Mouse (Mus musculus) megakaryocyte, embryonic 14.5 days (primary cell): ENCODE measurements around the gene Slc8a3. TPM values are rescaled to one million over a fixed set of nuclear protein-coding genes. Genes with fewer than 3 reads are reported as not detected.

Source experiments
- H3K27me3 ChIP-seq: replicated peaks from 2 replicates; pipeline ENCODE3; 2012; ENCODE audit warnings: inconsistent platforms
- H3K36me3 ChIP-seq: replicated peaks from 2 replicates; pipeline ENCODE3; 2012; ENCODE audit warnings: low read length, inconsistent platforms, mixed read lengths
- H3K4me1 ChIP-seq: 2 replicates; pipeline ENCODE4 v1.6.1; 2012; ENCODE audit warnings: inconsistent platforms
- H3K4me3 ChIP-seq: replicated peaks from 2 replicates; pipeline ENCODE3; 2012; ENCODE audit warnings: moderate library complexity, mild to moderate bottlenecking, inconsistent platforms
- H3K9me3 ChIP-seq: 2 replicates; pipeline ENCODE4 v1.6.1; 2012; ENCODE audit warnings: inconsistent platforms
- FLI1 ChIP-seq: IDR thresholded peaks from 2 replicates; pipeline ENCODE4 v1.6.1; 2012; ENCODE audit warnings: low read length, inconsistent platforms, mixed read lengths
- GATA1 ChIP-seq: IDR thresholded peaks from 3 replicates; pipeline ENCODE4 v1.6.1; 2012; ENCODE audit warnings: mixed read lengths, low read length, inconsistent platforms, borderline replicate concordance
- polyA plus RNA-seq: library from polyadenylated mRNA; stranded (reverse); fragments of >175 nt; gene quantifications from 2 replicates; pipeline ENCODE4 v1.2.3, GENCODE M21; 2012; ENCODE audit warnings: low replicate concordance; ENCODE audit not compliant: insufficient read depth

Gene Slc8a3
- polyA plus RNA-seq, 1 experiment = not detected

DNA sequence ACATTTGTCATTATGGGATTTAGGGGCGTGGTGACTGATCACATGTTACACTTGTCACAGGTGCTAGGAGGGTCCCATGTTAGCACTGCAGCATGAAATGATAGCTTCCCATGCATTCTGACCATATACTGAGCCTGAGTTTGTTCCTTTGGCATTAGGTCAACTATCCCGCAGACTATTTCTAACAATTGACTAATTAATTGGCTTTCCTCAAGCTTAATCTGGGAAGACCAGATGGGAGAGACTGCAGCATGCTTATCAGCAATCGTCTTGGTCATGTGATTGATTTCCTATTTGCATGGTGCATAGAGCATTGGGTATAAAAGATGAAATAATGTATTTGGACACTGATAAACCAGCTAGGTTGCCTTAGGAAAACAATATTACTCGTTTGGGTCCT lies 91.9 kb downstream of the Slc8a3 start:
- TF ChIP-seq GATA1 = no peak
- no peak for TF ChIP-seq FLI1
- Histone ChIP-seq H3K27me3 (no peaks in the 10 kb centered on the region), H3K36me3 (no peaks in the 10 kb centered on the region), H3K4me1 (no peaks in the 10 kb centered on the region), H3K4me3 (no peak overlapping the region), H3K9me3 (peaks cover 3% of the 10 kb centered on the region)

DNA sequence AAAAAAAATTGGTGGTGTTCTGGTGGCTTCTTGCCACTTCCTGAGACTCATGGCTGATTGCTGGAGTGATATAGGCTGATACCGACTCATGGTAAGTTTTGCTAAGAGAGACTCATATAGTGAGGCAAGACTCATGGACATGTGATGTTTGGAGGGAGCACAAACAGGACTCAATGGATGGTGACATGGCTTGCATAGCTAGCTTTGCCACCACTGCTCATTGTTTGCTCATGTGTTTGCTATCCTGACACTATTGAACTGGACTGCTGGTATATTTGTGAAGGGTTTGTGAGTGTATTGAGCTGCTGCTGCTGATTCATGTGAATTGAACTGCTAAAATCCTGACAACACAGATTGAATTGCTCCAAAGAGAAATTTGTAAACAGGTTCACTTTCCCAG lies 95.8 kb downstream of the Slc8a3 start:
- Histone ChIP-seq H3K4me1 (no peaks in the 10 kb centered on the region), H3K9me3 (peaks cover 10% of the 10 kb centered on the region), H3K27me3 (no peaks in the 10 kb centered on the region), H3K4me3 (no peak overlapping the region), H3K36me3 (no peaks in the 10 kb centered on the region)
- TF ChIP-seq GATA1 (no peak), FLI1 (no peak)

GRCm38 (mm10) chr12:81235456-81236330 lies 97.3 kb downstream of the Slc8a3 start:
- Histone ChIP-seq H3K9me3 (peaks cover 10% of the 10 kb centered on the region), H3K4me1 (no peaks in the 10 kb centered on the region), H3K27me3 (no peaks in the 10 kb centered on the region), H3K36me3 (no peaks in the 10 kb centered on the region), H3K4me3 (no peak overlapping the region)
- TF ChIP-seq GATA1 = no peak
- no peak for TF ChIP-seq FLI1

- H3K4me1 ChIP-seq = no peaks in the 10 kb centered on the region
- TF ChIP-seq FLI1 (no peak), GATA1 (no peak)
- no peaks in the 10 kb centered on the region for H3K27me3 ChIP-seq
- no peaks in the 10 kb centered on the region for H3K36me3 ChIP-seq
- H3K4me3 ChIP-seq = no peak overlapping the region
- peaks cover 10% of the 10 kb centered on the region for H3K9me3 ChIP-seq
Observed at GRCm38 (mm10) chr12:81233746-81234380, 99.1 kb downstream of the Slc8a3 start.

GRCm38 (mm10) chr12:81227767-81228460 lies 105.1 kb downstream of the Slc8a3 start:
- no peaks in the 10 kb centered on the region for H3K4me1 ChIP-seq
- TF ChIP-seq FLI1 = no peak
- TF ChIP-seq GATA1 = no peak
- H3K9me3 ChIP-seq = no peaks in the 10 kb centered on the region
- H3K4me3 ChIP-seq = no peak overlapping the region
- H3K36me3 ChIP-seq = no peaks in the 10 kb centered on the region
- peaks cover 2% of the 10 kb centered on the region for H3K27me3 ChIP-seq

- Histone ChIP-seq H3K9me3 (no peaks in the 10 kb centered on the region), H3K27me3 (peaks cover 2% of the 10 kb centered on the region), H3K36me3 (no peaks in the 10 kb centered on the region), H3K4me3 (no peak overlapping the region), H3K4me1 (no peaks in the 10 kb centered on the region)
- TF ChIP-seq GATA1 = no peak
Observed at GRCm38 (mm10) chr12:81226590-81226989, 106.4 kb downstream of the Slc8a3 start.

GRCm38 (mm10) chr12:81225966-81226577 lies 106.9 kb downstream of the Slc8a3 start:
- Histone ChIP-seq H3K36me3 (no peaks in the 10 kb centered on the region), H3K9me3 (no peaks in the 10 kb centered on the region), H3K4me1 (no peaks in the 10 kb centered on the region), H3K27me3 (peaks cover 2% of the 10 kb centered on the region), H3K4me3 (no peak overlapping the region)
- TF ChIP-seq FLI1 (no peak), GATA1 (no peak)

- no peak for TF ChIP-seq GATA1
- no peak for TF ChIP-seq FLI1
- no peaks in the 10 kb centered on the region for H3K36me3 ChIP-seq
- no peaks in the 10 kb centered on the region for H3K4me1 ChIP-seq
- no peaks in the 10 kb centered on the region for H3K9me3 ChIP-seq
- H3K27me3 ChIP-seq = peaks cover 2% of the 10 kb centered on the region
- no peak overlapping the region for H3K4me3 ChIP-seq
Observed at GRCm38 (mm10) chr12:81224843-81225242, 108.1 kb downstream of the Slc8a3 start.

GRCm38 (mm10) chr12:81223276-81223675 lies 109.7 kb downstream of the Slc8a3 start:
- no peaks in the 10 kb centered on the region for H3K36me3 ChIP-seq
- H3K4me1 ChIP-seq = no peaks in the 10 kb centered on the region
- no peak overlapping the region for H3K4me3 ChIP-seq
- no peaks in the 10 kb centered on the region for H3K9me3 ChIP-seq
- H3K27me3 ChIP-seq = peaks cover 2% of the 10 kb centered on the region
- TF ChIP-seq FLI1 (no peak), GATA1 (no peak)

DNA sequence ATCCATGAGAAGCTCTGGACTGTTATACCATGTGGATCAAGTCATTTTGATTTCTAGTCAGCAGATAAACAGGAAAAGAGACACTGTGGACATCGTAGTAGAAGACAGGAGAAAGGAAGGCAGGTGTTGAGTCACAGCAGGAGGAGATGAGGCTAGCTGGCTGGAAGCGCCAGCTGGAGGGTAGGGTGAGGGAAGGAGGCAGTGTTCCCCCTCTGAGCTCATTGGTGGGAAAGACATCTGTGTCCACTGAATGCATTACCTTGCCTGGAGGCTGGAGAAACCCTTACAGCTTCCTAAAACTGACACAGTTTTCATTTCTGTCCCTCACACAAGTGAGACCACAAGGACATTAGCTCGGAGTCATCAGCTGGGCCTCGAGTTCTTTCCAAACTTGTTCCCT lies 113.6 kb downstream of the Slc8a3 start:
- Histone ChIP-seq H3K9me3 (no peaks in the 10 kb centered on the region), H3K4me3 (no peak overlapping the region), H3K4me1 (no peaks in the 10 kb centered on the region), H3K36me3 (no peaks in the 10 kb centered on the region), H3K27me3 (peaks cover under 1% of the 10 kb centered on the region)
- TF ChIP-seq FLI1 (no peak), GATA1 (no peak)
